Mouse (Mus musculus): ENCODE data around the gene Map2k4. TPM values are rescaled to one million over a fixed set of nuclear protein-coding genes. Genes with fewer than 3 reads are reported as not detected.

The Map2k4 gene
- 50.6 and 50.9 TPM in 2 replicates for polyA plus RNA-seq (2015; fragmentation: Nextera tagmentation; extraction: Ambion mirVana)

DNA sequence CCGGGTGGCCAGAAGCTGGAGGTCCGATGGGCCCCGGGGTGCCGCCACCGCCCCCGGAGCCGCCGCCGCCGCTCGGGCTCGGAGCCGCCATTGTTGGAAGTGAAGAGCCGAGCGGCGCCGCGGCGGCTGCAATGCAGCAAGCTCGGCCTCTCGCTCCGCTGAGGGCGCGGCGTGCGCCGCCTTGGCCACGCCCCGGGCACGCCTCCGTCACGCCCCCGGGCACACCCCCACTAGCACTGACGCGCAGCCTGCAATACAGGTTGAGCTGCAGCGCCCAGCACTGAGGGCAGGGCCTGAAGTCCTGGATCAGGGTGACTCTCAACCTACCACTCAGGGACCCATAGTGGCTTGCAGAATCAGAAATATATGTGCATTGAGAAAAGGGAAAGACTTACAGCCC lies at the start of gene Map2k4:
Map2k4 (minus strand) TSS at position 144 of the 400 bp plus-strand sequence.
- Histone ChIP-seq H3K4me2 (ENCODE audit: low read depth, low read length) (peak within 1 kb of the TSS; percentile 85), H3K9me3 (ENCODE audit: control insufficient read depth, low read length) (no peaks in the 10 kb centered on the region), H3K36me3 (ENCODE audit: control insufficient read depth, insufficient read depth, low read length) (no peaks in the 10 kb centered on the region), H3K27me3 (replicated peaks; ENCODE audit: control insufficient read depth, insufficient read depth, low read length) (no peaks in the 10 kb centered on the region), H3K27ac (ENCODE audit: low read length) (peak within 1 kb of the TSS; percentile 87), H3K9ac (ENCODE audit: low read depth, low read length) (peak within 1 kb of the TSS; percentile 99), H3K4me3 (ENCODE audit: low read length) (peak within 1 kb of the TSS; percentile 88), H3K4me1 (ENCODE audit: control insufficient read depth, insufficient read depth, low read length) (peaks cover 13% of the 10 kb centered on the region)
- peak; percentile 99 for ATAC-seq
- WGBS = 0% methylated on average over 35 of the region's 36 CpGs

DNA sequence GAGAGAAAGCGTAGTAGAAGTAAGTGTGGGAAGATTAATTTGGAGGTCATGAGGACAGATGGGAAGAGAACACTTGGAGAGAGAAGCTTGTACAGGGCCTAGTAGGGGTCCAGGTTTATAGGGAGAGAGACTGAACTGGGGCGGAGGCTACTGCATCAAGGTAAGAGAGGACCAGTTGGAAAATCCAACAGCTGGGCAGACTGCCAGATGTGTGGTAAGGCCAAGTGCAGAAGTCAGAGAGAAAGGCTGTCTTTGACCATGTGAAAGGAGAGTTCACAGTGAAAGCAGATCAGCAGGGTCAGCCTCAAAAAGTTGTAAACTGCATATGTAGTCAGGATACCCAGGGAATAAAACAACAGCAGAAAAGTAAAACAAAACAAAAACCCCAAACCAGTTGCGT lies 36.5 kb upstream of the Map2k4 start:
- H3K36me3 ChIP-seq (ENCODE audit: control insufficient read depth, insufficient read depth, low read length) = peaks cover 11% of the 10 kb centered on the region
- H3K27ac ChIP-seq (ENCODE audit: low read length) = no peak overlapping the region
- no peak overlapping the region for H3K4me2 ChIP-seq (ENCODE audit: low read depth, low read length)
- H3K27me3 ChIP-seq (replicated peaks; ENCODE audit: control insufficient read depth, insufficient read depth, low read length) = no peaks in the 10 kb centered on the region
- WGBS = 86% methylated on average over 3 of the region's 3 CpGs
- H3K4me3 ChIP-seq (ENCODE audit: low read length) = no peak overlapping the region
- H3K9ac ChIP-seq (ENCODE audit: low read depth, low read length) = no peak overlapping the region
- ATAC-seq = no peak
- no peaks in the 10 kb centered on the region for H3K4me1 ChIP-seq (ENCODE audit: control insufficient read depth, insufficient read depth, low read length)
- no peaks in the 10 kb centered on the region for H3K9me3 ChIP-seq (ENCODE audit: control insufficient read depth, low read length)

DNA sequence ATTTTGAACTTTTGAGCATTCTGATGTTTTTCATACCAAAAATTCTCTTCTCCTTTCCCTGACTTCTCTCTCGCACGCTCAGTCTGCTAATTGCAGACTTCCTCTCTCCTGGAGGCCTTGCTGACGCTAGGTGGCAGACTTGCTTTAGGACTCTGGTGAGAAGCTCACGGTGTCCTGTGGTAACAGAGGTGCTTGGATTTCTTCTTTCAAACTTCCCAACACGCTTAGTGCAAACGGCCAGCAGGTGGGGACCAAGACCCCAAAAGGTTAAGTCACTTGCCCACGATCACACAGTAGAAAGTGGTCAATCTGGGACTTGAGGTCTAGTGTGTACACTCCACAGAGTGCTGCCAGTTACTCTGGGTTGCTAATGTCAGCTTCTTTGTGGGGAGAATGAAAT lies 32.8 kb upstream of the Map2k4 start:
- Histone ChIP-seq H3K9ac (ENCODE audit: low read depth, low read length) (no peak overlapping the region), H3K9me3 (ENCODE audit: control insufficient read depth, low read length) (no peaks in the 10 kb centered on the region), H3K4me2 (ENCODE audit: low read depth, low read length) (no peak overlapping the region), H3K27me3 (replicated peaks; ENCODE audit: control insufficient read depth, insufficient read depth, low read length) (no peaks in the 10 kb centered on the region), H3K4me1 (ENCODE audit: control insufficient read depth, insufficient read depth, low read length) (no peaks in the 10 kb centered on the region), H3K36me3 (ENCODE audit: control insufficient read depth, insufficient read depth, low read length) (peaks cover 11% of the 10 kb centered on the region; the same call in 1 of the 2 replicates), H3K4me3 (ENCODE audit: low read length) (no peak overlapping the region), H3K27ac (ENCODE audit: low read length) (no peak overlapping the region)
- peak; percentile 77 for ATAC-seq
- 9% methylated on average over 7 of the region's 7 CpGs for WGBS

DNA sequence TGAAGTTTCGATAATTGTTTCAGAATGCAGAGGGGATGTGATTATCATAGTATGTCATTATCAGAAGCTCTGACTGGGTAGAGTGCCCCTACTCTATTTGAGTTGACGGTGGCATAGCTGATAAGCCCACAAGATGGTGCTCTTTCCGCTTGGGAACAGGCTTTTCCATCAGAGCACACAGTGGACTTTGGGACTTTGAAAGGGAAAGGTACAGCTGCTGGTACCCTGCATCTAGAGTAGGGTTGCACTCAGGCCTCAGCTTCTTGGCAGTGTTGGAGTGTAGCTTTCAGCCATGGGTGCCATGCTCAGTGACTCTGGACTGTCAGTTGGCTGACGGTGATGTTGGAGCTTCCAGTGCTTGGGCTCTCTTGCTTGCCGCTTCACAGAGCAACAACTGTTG lies 32.2 kb upstream of the Map2k4 start:
- Histone ChIP-seq H3K27ac (ENCODE audit: low read length) (no peak overlapping the region), H3K36me3 (ENCODE audit: control insufficient read depth, insufficient read depth, low read length) (peaks cover 11% of the 10 kb centered on the region; the same call in 1 of the 2 replicates), H3K9ac (ENCODE audit: low read depth, low read length) (no peak overlapping the region), H3K4me2 (ENCODE audit: low read depth, low read length) (no peak overlapping the region), H3K27me3 (replicated peaks; ENCODE audit: control insufficient read depth, insufficient read depth, low read length) (no peaks in the 10 kb centered on the region), H3K4me3 (ENCODE audit: low read length) (no peak overlapping the region), H3K9me3 (ENCODE audit: control insufficient read depth, low read length) (no peaks in the 10 kb centered on the region), H3K4me1 (ENCODE audit: control insufficient read depth, insufficient read depth, low read length) (no peaks in the 10 kb centered on the region)
- 73% methylated on average over 5 of the region's 5 CpGs for WGBS
- ATAC-seq = peak; percentile 58

DNA sequence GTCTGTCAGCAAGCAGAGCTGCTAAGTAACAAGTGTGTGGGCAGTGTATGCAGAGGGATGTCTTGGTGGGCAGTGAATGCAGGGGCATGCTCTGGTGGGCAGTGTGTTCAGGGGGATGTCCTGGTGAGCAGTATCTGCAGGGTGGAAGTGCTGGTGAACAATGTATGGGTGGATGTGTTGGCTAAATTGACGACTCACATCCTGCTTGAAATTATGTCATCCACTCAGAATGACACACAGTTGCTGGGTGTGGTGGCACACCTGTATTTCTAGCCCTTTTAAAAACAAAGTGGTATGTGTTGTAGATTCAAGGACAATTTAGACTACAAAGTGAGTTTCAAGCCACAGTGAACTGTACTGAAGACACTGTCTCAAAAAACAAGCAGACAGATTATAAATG lies 30.1 kb upstream of the Map2k4 start:
- Histone ChIP-seq H3K9me3 (ENCODE audit: control insufficient read depth, low read length) (no peaks in the 10 kb centered on the region), H3K4me1 (ENCODE audit: control insufficient read depth, insufficient read depth, low read length) (no peaks in the 10 kb centered on the region), H3K36me3 (ENCODE audit: control insufficient read depth, insufficient read depth, low read length) (peaks cover 11% of the 10 kb centered on the region), H3K27me3 (replicated peaks; ENCODE audit: control insufficient read depth, insufficient read depth, low read length) (no peaks in the 10 kb centered on the region), H3K27ac (ENCODE audit: low read length) (no peak overlapping the region), H3K4me2 (ENCODE audit: low read depth, low read length) (no peak overlapping the region), H3K4me3 (ENCODE audit: low read length) (no peak overlapping the region), H3K9ac (ENCODE audit: low read depth, low read length) (no peak overlapping the region)
- no peak for ATAC-seq
- WGBS = 59% methylated on average over 1 of the region's 1 CpGs

DNA sequence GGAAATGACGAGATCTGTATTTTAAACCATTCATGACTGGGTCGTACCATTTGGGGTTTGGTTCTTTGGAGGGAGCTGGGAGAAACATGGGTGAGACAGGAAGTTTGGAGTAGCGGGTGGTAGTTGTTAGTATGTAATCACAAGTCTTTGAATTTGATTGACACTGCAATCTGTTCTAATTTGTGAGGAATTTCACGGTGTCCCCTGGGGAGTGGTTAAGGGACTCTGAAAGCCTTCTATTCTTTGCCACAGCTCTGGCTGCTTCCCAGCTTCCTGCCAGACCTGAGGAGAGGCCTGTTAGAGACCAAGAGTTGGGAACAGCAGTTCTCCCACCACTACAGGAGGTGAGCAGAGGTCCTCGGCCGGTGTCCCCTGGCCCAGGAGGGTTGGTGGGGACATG lies 28.1 kb upstream of the Map2k4 start:
- Histone ChIP-seq H3K4me3 (ENCODE audit: low read length) (no peak overlapping the region), H3K27me3 (replicated peaks; ENCODE audit: control insufficient read depth, insufficient read depth, low read length) (no peaks in the 10 kb centered on the region), H3K9ac (ENCODE audit: low read depth, low read length) (no peak overlapping the region), H3K4me2 (ENCODE audit: low read depth, low read length) (no peak overlapping the region), H3K4me1 (ENCODE audit: control insufficient read depth, insufficient read depth, low read length) (no peaks in the 10 kb centered on the region), H3K9me3 (ENCODE audit: control insufficient read depth, low read length) (no peaks in the 10 kb centered on the region), H3K36me3 (ENCODE audit: control insufficient read depth, insufficient read depth, low read length) (peaks cover 3% of the 10 kb centered on the region), H3K27ac (ENCODE audit: low read length) (no peak overlapping the region)
- WGBS = 74% methylated on average over 6 of the region's 6 CpGs
- no peak for ATAC-seq

DNA sequence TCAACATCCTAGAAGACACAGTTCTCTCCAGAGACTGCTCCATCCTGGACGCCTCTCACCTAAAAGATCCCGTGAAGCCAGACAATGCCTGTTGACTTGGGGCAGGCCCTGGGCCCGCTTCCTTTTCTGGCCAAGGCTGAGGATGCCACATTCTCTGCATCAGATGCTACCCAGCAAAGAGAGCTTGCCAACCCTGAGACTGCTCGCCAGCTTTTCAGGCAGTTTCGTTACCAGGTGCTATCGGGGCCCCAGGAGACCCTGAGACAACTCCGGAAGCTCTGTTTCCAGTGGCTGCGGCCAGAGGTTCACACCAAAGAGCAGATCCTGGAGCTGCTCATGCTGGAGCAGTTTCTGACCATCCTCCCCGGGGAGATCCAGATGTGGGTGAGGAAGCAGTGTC lies 26.3 kb upstream of the Map2k4 start:
- peaks cover 2% of the 10 kb centered on the region for H3K36me3 ChIP-seq (ENCODE audit: control insufficient read depth, insufficient read depth, low read length)
- 90% methylated on average over 9 of the region's 9 CpGs for WGBS
- H3K4me3 ChIP-seq (ENCODE audit: low read length) = no peak overlapping the region
- H3K9ac ChIP-seq (ENCODE audit: low read depth, low read length) = no peak overlapping the region
- H3K4me2 ChIP-seq (ENCODE audit: low read depth, low read length) = no peak overlapping the region
- H3K9me3 ChIP-seq (ENCODE audit: control insufficient read depth, low read length) = no peaks in the 10 kb centered on the region
- ATAC-seq = no peak
- no peak overlapping the region for H3K27ac ChIP-seq (ENCODE audit: low read length)
- no peaks in the 10 kb centered on the region for H3K4me1 ChIP-seq (ENCODE audit: control insufficient read depth, insufficient read depth, low read length)
- H3K27me3 ChIP-seq (replicated peaks; ENCODE audit: control insufficient read depth, insufficient read depth, low read length) = no peaks in the 10 kb centered on the region

DNA sequence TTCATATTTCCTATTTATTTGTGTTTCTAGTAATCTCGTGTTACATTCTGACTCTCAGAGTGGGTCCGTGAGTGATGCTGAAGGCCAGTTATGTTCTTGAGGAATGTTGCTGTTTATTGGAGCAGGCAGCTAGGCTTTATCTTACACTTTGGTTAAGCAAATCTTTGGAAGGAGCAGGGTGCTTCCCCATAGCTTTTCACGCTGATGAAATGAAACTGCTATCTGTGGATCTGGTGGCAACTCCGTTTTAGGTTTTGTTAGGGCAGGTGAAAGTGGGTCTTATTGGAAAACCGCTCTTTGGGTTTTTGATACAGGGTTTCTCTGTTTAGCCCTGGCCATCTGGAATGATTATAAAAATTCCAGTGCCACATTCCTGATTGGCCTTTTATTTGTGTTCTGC lies 24.0 kb upstream of the Map2k4 start:
- no peak overlapping the region for H3K27ac ChIP-seq (ENCODE audit: low read length)
- peaks cover 7% of the 10 kb centered on the region; the same call in 1 of the 2 replicates for H3K4me1 ChIP-seq (ENCODE audit: control insufficient read depth, insufficient read depth, low read length)
- no peaks in the 10 kb centered on the region; the same call in 1 of the 2 replicates for H3K36me3 ChIP-seq (ENCODE audit: control insufficient read depth, insufficient read depth, low read length)
- no peak for ATAC-seq
- 30% methylated on average over 5 of the region's 5 CpGs for WGBS
- H3K27me3 ChIP-seq (replicated peaks; ENCODE audit: control insufficient read depth, insufficient read depth, low read length) = no peaks in the 10 kb centered on the region
- no peak overlapping the region for H3K4me2 ChIP-seq (ENCODE audit: low read depth, low read length)
- no peak overlapping the region for H3K9ac ChIP-seq (ENCODE audit: low read depth, low read length)
- H3K9me3 ChIP-seq (ENCODE audit: control insufficient read depth, low read length) = no peaks in the 10 kb centered on the region
- H3K4me3 ChIP-seq (ENCODE audit: low read length) = no peak overlapping the region

DNA sequence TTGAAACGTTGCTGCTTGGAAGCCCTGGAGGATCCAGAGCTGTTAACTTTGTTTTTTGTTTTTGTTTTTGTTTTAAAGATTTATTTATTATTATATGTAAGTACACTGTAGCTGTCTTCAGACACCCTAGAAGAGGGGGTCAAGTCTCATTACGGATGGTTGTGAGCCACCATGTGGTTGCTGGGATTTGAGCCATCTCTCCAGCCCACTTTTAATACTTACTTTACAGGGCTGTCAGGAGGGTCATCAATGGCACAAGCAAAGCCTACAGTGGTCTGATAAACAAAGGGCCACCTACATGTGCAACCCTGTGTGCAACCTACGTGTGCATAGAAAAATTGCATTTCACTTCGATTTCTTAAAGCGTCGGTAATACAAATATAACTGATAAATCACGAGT lies 19.5 kb upstream of the Map2k4 start:
- peak overlapping the region; percentile 83 for H3K4me3 ChIP-seq (ENCODE audit: low read length)
- no peaks in the 10 kb centered on the region for H3K36me3 ChIP-seq (ENCODE audit: control insufficient read depth, insufficient read depth, low read length)
- no peaks in the 10 kb centered on the region for H3K27me3 ChIP-seq (replicated peaks; ENCODE audit: control insufficient read depth, insufficient read depth, low read length)
- peaks cover 7% of the 10 kb centered on the region; the same call in 1 of the 2 replicates for H3K4me1 ChIP-seq (ENCODE audit: control insufficient read depth, insufficient read depth, low read length)
- H3K9ac ChIP-seq (ENCODE audit: low read depth, low read length) = peak overlapping the region; percentile 83
- H3K4me2 ChIP-seq (ENCODE audit: low read depth, low read length) = peak overlapping the region; percentile 68
- no peaks in the 10 kb centered on the region for H3K9me3 ChIP-seq (ENCODE audit: control insufficient read depth, low read length)
- H3K27ac ChIP-seq (ENCODE audit: low read length) = peak overlapping the region; percentile 94
- ATAC-seq = peak; percentile 2; the same call in 1 of the 2 replicates
- WGBS = 42% methylated on average over 7 of the region's 7 CpGs

DNA sequence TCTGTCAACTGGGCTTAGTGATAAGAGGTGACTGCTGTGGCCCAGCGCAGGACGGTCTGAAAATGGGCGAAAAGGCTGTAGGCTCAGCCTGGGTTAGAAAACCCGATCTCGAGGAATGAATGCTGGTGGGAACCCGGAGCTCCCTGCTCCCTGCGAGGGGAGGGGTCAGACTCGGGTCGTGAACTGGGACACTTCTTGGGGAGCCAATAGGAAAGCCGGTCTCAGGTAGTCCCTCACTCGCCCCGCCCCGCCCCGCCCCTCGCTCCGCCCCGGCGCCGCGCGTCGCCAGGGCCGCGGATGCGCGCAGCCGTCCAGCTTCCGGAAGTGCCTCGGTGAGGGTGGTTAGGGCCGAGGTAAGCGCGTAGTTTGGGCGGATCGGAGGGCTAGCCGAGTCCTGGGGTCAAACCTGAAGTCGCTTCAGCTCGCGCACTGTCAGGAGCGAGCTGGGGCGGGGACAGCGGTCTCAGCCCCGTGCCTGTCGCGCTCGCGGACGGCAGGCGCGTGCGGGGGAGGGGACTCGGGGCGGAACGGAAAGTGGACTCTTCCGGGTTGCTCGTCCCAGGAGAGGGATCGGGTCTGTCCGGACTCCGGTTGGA lies 18.9 kb upstream of the Map2k4 start, which contains the start of gene Zkscan6:
Zkscan6 (plus strand) TSS at position 267 of the 596 bp plus-strand sequence.
- under 1% methylated on average over 47 of the region's 58 CpGs for WGBS
- peak within 1 kb of the TSS; percentile 94 for H3K27ac ChIP-seq (ENCODE audit: low read length)
- H3K36me3 ChIP-seq (ENCODE audit: control insufficient read depth, insufficient read depth, low read length) = no peaks in the 10 kb centered on the region
- peak; percentile 99 for ATAC-seq
- H3K9me3 ChIP-seq (ENCODE audit: control insufficient read depth, low read length) = no peaks in the 10 kb centered on the region
- H3K4me1 ChIP-seq (ENCODE audit: control insufficient read depth, insufficient read depth, low read length) = peaks cover 7% of the 10 kb centered on the region; the same call in 1 of the 2 replicates
- peak within 1 kb of the TSS; percentile 83 for H3K4me3 ChIP-seq (ENCODE audit: low read length)
- peak within 1 kb of the TSS; percentile 83 for H3K9ac ChIP-seq (ENCODE audit: low read depth, low read length)
- H3K27me3 ChIP-seq (replicated peaks; ENCODE audit: control insufficient read depth, insufficient read depth, low read length) = no peaks in the 10 kb centered on the region
- H3K4me2 ChIP-seq (ENCODE audit: low read depth, low read length) = peak within 1 kb of the TSS; percentile 76

All from intestine, embryonic 16.5 days (tissue).